Mouse (Mus musculus) gastrocnemius, postnatal 36 days (tissue): ENCODE data around the gene Dtymk. TPM values are rescaled to one million over a fixed set of nuclear protein-coding genes. Genes with fewer than 3 reads are reported as not detected.
"Not testable (repeated sequence)": the region's sequence is repeated elsewhere in the genome, so short reads cannot be mapped to it uniquely, and the experiment has no call there.

ENCODE experiments used
- DNase-seq, 2 experiments: peaks; one replicate each; pipeline ENCODE4 v3.0.0; 2022
- intact Hi-C: fragments of 180-260 bp; cut with DNase I; formaldehyde crosslinking; loops from one replicate; pipeline ENCODE4 v1.15.1; 2025
- total RNA-seq, 2 experiments: library from RNA; stranded (reverse); gene quantifications; 2 replicates each; pipeline ENCODE4 v1.2.3; 2021

The Dtymk gene
- total RNA-seq, 2 experiments from 2014 or later: 14.0 to 15.1 TPM

- DNase-seq: no peak
- intact Hi-C loops: no loop called here
Measured at GRCm38 (mm10) chr1:93810011-93810410, 8.3 kb upstream of the Dtymk start.

- intact Hi-C loops: no loop called here
- DNase-seq: no peak
Measured at GRCm38 (mm10) chr1:93808871-93809270, 7.1 kb upstream of the Dtymk start.

GRCm38 (mm10) chr1:93805221-93805951 is 3.7 kb upstream of the Dtymk start:
- DNase-seq: no peak
- intact Hi-C loops: no loop called here

- intact Hi-C loops: loop anchor here (5.0 kb wide), 1 partner anchor 138 kb away; no protein-coding TSS in a partner anchor
- no peak for DNase-seq
Measured at GRCm38 (mm10) chr1:93804818-93805217, 3.1 kb upstream of the Dtymk start.

- DNase-seq: peak; percentile 99 to 100
- intact Hi-C loops: loop anchor here (5.0 kb wide), 1 partner anchor 137 kb away; no protein-coding TSS in a partner anchor
Measured at GRCm38 (mm10) chr1:93803556-93804507, 2.1 kb upstream of the Dtymk start, which contains the start of gene Ing5. Gene Ing5, plus strand, starts transcription at chr1:93803965.

GRCm38 (mm10) chr1:93802771-93803170 is 1.0 kb upstream of the Dtymk start:
- intact Hi-C loops: loop anchor here (5.0 kb wide), 1 partner anchor 135 kb away; no protein-coding TSS in a partner anchor
- no peak for DNase-seq

- intact Hi-C loops: loop anchor here (2.0 to 5.0 kb wide), 2 partner anchors 44 to 134 kb away; no protein-coding TSS in a partner anchor
- no peak for DNase-seq
Measured at GRCm38 (mm10) chr1:93800670-93801503, 847 bp downstream of the Dtymk start.

- intact Hi-C loops: no loop called here
- DNase-seq: no peak
Measured at GRCm38 (mm10) chr1:93795886-93796285, 5.8 kb downstream of the Dtymk start.

GRCm38 (mm10) chr1:93794526-93794925 is 7.2 kb downstream of the Dtymk start:
- DNase-seq: no peak
- intact Hi-C loops: no loop called here

GRCm38 (mm10) chr1:93786912-93787311 is 14.8 kb downstream of the Dtymk start:
- intact Hi-C loops: no loop called here
- DNase-seq: no peak

GRCm38 (mm10) chr1:93776686-93777085 is 25.0 kb downstream of the Dtymk start:
- no peak for DNase-seq
- intact Hi-C loops: no loop called here

- DNase-seq: no peak
- intact Hi-C loops: no loop called here
Measured at GRCm38 (mm10) chr1:93769901-93770300, 31.8 kb downstream of the Dtymk start.

GRCm38 (mm10) chr1:93767600-93767999 is 34.1 kb downstream of the Dtymk start:
- no peak for DNase-seq
- intact Hi-C loops: no loop called here

- intact Hi-C loops: no loop called here
- no peak for DNase-seq
Measured at GRCm38 (mm10) chr1:93764871-93765591, 36.7 kb downstream of the Dtymk start.

- DNase-seq, intact Hi-C loops: not testable (repeated sequence)
Measured at GRCm38 (mm10) chr1:93763531-93763930, 38.2 kb downstream of the Dtymk start.

GRCm38 (mm10) chr1:93760076-93760475 is 41.7 kb downstream of the Dtymk start:
- no peak for DNase-seq
- intact Hi-C loops: no loop called here

GRCm38 (mm10) chr1:93756154-93756553 is 45.6 kb downstream of the Dtymk start:
- no peak for DNase-seq
- intact Hi-C loops: loop anchor here (2.0 kb wide), 1 partner anchor 45 kb away; the partner anchor contains the start of gene Dtymk

GRCm38 (mm10) chr1:93755618-93756017 is 46.1 kb downstream of the Dtymk start:
- intact Hi-C loops: loop anchor here (2.0 kb wide), 1 partner anchor 45 kb away; the partner anchor contains the start of gene Dtymk
- DNase-seq: no peak

- intact Hi-C loops: no loop called here
- DNase-seq: no peak
Measured at GRCm38 (mm10) chr1:93755291-93755610, 46.5 kb downstream of the Dtymk start.
